Mouse (Mus musculus): ENCODE data around the gene Sort1.
"Not testable (repeated sequence)": the region's sequence is repeated elsewhere in the genome, so short reads cannot be mapped to it uniquely, and the experiment has no call there.

The Sort1 gene

DNA sequence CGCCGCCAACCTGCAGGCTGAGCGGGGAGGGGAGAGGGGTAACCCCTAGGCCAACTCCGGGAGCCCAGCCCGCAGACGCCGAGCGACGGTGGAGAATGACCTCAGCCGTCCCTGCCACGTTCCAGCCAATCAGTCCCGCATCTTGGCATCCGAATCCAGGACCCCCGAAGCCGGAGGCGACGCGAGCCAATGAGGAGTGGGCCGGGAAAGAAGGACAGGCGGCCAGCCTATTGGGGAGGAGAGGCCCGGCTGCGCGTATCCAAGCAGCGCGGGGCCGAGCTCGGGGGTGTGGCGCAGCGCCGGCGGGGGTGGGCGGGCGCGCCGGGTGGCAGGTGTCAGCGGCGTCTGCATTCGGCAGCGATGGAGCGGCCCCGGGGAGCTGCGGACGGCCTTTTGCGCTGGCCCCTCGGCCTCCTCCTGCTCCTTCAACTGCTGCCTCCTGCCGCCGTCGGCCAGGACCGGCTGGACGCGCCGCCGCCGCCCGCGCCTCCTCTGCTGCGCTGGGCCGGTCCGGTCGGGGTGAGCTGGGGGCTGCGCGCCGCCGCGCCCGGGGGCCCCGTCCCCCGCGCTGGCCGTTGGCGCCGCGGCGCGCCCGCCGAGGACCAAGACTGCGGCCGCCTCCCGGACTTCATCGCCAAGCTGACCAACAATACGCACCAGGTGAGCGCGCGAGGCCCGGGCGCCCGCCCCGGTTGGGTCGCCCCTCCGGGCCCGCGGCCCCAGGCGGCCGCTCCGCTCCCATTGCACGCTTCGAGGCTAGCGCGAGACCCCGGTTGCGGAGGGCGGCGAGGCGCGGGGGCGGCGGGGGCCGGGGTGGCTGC, at the start of gene Sort1:
TSS of gene Sort1 (plus strand) at position 302 of the 821 bp plus-strand sequence.
- peak; percentile 27 to 30 for DNase-seq (ENCODE audit: low spot score in 2 of 2)

DNA sequence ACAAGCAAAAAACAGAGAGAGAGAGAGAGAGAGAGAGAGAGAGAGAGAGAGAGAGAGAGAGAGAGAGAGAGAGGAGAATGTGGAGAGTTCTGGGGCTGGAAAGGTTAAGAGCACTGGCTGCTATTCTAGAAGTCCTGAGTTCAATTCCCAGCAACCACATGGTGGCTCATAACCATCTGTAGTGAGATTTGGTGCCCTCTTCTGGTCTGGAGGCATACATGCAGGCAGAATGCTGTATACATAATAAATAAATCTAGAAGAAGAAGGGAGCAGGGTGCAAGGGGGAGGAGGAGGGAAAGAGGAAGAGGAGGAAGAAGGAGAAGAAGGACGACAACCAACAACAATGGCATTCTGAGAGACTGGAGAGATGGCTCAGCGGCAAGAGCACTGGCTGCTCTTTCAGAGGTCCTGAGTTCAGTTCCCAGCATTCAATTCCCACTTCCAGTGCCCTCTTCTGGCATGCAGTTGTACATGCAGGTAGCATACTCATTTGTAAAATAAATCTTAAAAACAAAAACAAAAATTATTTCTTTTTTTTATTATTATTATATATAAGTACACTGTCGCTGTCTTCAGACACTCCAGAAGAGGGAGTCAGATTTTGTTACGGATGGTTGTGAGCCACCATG, 46.3 kb upstream of the Sort1 start:
- not testable (repeated sequence) for DNase-seq (ENCODE audit: low spot score in 2 of 2)

DNA sequence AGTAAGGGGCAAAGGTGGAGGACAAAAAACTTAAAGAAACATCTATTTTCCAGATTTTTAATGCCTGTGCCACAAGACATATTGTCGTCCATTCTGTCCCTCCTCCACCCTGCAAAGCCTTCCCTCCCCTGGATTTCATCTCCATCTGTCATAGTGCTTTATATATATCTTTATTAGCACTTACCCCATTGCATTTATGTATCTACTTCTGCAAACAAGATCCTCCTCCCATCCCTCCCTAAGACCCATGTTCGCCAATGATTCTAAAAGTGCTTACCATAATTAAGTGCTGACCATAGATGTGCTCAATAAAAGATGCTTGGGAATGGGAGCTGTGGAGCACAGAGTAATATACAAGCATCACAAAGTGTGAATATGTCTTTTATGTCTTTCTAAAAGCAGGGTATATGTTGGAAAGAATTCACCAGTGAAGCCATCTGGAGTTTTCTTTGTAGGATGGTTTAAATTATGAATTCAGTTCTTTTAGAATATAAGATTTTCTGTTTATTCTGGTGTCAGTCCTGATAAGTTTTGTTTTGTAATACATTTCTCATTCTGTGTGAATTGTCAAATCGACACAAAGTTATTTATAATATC, 42.5 kb upstream of the Sort1 start:
- no peak for DNase-seq (ENCODE audit: low spot score in 2 of 2)

DNA sequence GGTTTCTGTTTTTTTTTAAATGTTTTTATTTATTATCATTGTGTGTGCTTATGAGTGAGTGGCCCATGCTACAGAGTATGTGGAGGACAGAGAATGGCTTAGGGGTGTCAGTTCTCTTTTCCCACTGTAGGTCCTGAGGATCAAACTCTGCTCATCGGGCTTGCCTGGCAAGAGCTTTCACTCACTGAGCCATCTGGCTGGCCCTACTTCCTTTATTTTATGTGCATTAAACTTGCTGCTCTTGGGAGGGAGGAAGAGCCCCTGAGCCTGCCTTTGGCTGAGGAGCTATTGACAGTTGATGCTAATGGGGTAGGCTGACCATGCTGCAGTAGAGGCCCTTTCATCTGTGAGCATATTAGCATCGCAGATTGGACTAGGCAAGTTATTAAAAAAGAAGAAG, 37.0 kb upstream of the Sort1 start:
- DNase-seq (ENCODE audit: low spot score in 2 of 2): no peak

DNA sequence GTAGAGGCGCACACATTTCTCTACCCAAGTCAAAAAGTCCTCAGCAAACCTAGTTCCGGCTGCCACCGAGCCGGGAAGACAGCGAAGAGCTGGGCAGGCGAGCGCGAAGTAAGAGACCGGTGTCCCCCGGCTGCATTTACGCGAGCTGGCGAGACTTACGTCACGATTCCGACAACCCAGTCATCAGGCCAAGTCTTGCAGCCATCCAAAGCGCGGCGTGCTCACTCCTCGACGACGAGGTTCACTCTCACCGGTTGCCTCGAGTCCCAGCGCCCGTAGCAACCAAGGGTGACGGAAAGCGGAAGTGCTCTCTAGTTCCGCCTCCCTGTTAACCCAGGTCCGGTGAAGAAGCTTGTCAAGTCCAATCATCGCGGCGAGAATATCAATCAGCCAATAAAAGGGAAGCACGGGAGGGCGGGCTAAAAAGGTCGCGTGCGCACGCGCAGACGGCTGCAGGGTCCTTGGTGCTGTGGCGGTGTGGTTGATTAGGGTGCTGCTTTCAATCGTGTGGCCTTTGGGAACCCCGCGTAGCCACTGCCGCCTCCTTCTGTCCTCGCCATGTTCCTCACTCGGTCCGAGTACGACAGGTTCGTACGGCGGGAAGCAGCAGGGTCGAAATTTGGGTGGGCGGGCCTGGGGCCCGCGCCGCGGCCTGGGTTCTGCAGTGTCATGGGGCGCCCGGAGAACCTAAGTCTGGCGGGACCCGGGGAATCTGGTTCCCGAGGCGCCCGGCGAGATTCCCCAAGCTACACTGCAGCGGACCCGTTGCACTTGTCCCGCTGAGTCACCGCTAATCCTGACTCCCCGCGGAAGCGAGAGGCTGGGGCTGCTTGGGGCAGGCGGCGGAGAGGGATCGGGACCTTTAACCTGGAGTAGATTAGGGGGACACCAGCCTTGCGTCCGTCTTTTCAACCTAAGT, 26.9 kb upstream of the Sort1 start, which contains the start of gene Psma5:
TSS of gene Psma5 (plus strand) at position 208 of the 919 bp plus-strand sequence.
- DNase-seq (ENCODE audit: low spot score in 2 of 2): peak; percentile 87 to 92

DNA sequence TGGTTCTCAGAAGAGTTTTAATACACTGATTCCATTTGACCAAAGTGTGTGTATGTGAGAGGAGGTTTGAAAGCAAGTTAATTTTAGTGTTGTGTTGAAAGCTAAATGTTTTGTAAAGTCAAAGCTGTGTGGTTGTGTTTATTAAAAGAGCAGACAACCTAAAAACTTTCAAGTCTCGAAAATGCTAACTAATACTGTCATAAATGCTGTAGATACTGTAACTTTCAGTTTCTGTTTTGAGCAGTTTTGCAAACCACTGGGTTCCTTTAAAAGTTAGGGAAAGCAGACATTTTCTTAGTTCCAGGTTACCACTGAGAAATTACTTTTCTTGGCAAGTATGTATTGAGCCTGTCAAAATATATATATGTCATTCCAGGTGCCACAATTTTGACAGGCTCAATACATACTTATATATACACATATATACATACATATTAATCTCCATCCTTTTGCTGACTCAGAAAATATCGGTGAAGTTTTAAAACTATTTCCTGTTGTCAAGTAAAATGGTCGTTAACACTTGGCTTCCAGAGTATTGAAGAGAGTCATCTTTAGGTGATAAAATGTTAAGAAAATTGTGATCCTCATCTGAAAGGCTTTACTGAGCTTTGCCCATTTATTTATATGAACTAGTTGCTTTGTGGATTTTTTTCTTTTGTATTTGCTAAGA, 25.9 kb upstream of the Sort1 start:
- DNase-seq (ENCODE audit: low spot score in 2 of 2): no peak

DNA sequence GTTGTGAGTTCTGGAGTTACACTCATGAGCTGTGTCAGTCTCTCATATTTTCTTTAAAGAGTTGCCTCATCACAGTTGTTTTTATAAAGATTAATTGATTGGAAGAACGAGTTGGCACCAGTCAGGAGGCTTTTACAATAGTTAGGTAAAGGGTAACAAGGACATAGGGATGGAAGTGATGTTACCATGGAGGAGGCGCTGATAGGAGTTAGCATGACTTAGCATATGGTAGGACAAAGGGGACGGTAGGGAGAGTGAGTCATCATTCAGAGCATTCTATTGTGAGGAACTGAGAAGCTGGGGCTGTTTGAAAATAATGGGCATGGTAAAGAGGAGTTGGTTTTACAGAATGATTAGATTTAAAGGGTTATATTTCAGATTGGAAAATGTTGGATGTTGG, 24.6 kb upstream of the Sort1 start:
- no peak for DNase-seq (ENCODE audit: low spot score in 2 of 2)

DNA sequence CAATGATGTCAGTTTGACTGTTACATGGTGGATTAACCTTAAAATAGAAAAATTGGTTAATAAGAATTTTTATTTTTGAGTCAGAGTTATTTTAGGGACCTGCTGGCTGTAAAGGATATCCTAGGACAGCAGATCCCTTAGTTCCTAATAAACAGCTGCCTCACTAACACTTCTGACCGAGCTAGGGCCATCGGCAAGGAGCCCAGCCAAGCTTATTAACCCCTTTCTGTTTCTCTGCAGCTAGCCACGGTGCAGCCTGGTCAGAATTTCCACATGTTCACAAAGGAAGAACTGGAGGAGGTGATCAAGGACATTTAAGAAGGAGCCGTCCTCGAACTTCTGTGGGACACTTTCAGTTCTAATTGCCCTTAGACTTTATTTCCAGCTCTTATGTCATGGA, 4.4 kb upstream of the Sort1 start:
- not testable (repeated sequence) for DNase-seq (ENCODE audit: low spot score in 2 of 2)

DNA sequence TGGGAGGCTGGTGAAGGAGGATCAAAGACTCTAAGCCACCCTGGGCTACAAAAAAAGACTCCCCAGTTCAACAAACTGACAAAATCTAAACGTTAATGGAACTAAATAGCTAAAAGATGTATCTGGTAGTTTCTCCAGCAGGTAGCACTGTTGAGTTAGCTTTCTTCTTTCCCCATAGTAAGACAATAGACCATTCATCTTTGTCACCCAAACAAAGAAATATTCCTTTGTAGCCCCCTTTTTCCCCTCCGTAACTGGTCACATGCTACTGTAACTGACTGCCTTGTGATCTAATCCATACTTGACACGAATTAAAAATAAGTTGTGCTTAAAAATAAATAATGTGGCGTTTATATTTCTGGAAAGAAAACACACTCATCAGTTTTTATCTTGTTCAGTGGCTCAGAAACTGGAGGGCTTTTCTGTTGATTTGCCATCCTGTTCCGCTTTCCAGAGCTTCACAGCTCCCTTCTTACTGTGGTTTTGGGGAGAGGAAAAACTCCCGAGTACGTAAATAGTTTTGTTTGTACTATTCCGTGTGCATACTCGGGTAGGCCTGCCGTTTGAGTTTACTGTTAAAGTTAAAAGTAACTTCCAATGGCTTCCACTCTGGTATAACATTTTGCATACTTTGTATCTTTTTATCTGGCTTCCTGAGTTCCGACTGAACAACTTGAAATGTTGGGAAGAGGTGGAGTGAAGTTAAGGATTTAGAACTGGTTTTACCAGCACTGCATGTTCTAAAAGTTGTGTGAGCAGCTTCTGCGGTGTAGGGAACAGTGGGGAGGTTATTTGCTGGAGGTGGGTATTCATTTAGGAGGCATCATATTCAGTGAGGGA, 1.3 kb upstream of the Sort1 start:
- no peak for DNase-seq (ENCODE audit: low spot score in 2 of 2)

DNA sequence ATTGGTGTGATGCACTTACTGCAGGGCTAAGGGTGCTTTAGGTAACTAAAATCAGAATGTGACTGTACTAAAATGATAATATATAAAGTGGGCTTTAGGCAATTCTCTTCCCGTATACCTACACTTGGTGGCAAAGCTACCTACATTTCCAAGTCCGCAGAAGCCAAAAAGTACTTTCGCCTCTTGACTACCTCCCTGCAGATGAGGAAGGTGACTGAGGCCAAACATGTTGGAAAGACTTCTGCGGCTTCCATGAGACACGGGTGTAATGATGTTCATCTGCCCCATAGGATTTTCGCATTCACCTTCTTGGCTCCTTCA, 681 bp upstream of the Sort1 start:
- no peak for DNase-seq (ENCODE audit: low spot score in 2 of 2)

DNA sequence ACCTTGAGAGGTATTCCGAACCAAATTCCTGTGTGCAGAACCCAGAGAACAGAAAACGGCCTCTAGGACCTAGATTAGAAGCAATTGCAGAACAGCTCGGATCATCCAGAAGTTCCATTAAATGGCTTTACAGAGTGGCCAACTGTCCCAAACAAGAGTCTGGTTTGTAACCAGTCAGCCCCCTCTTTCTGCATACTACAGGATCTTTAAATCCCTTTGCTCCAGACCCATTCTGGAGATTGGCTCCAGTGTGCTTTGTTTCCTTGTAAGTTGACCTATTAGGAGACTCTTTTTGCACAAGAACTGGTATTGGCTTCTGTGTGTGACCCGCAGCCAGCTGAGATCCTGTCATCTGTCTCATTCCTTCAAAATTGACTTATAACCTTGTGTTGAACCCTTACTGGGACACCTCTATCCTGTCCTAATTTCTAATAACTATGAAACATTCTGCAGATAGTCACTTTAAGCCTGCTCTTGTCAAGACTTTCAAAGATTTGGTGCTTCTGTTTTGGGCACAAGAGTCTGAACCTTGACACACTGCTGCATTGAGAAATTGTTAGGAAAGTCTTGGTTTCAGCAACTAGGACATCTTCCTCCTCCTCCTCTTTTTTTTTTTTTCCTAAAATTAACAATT, 1.3 kb downstream of the Sort1 start:
- no peak for DNase-seq (ENCODE audit: low spot score in 2 of 2)

DNA sequence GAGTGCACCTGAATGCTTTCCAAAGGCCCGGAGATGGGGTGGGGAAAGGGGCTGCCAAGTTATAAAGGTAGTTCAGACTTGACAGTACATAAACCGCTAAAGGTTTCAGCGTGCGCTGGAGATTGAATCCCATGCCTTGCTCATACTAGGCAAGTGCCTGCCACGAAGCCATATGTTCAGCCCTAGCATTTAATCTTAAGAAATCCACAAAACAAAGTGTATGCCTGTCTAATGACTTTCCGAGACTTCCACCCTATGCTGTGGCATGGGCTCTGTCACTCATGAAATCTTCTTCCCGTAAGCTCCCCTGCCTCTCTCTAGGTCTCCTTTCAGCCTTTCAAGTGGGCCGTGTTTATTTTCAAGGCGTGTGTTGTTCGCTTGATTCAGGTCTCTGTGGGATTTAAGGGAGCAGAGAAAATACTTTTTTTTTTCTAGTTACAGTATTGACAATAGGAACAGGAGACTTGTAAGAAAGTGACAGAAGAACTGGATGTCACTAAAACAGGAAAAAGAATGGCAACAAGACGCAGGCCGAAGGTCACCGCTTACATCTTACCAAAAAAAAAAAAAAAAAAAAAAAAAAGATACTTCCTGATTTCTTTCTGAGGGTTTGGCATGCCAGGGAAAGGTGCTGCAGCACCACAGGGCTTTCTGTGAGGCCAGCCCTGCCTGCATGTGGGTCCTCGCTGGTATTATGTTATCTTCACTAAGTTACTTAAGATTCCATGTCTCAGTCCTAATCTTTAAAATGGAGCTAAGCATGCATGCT, 3.0 kb downstream of the Sort1 start:
- DNase-seq (ENCODE audit: low spot score in 2 of 2): no peak

DNA sequence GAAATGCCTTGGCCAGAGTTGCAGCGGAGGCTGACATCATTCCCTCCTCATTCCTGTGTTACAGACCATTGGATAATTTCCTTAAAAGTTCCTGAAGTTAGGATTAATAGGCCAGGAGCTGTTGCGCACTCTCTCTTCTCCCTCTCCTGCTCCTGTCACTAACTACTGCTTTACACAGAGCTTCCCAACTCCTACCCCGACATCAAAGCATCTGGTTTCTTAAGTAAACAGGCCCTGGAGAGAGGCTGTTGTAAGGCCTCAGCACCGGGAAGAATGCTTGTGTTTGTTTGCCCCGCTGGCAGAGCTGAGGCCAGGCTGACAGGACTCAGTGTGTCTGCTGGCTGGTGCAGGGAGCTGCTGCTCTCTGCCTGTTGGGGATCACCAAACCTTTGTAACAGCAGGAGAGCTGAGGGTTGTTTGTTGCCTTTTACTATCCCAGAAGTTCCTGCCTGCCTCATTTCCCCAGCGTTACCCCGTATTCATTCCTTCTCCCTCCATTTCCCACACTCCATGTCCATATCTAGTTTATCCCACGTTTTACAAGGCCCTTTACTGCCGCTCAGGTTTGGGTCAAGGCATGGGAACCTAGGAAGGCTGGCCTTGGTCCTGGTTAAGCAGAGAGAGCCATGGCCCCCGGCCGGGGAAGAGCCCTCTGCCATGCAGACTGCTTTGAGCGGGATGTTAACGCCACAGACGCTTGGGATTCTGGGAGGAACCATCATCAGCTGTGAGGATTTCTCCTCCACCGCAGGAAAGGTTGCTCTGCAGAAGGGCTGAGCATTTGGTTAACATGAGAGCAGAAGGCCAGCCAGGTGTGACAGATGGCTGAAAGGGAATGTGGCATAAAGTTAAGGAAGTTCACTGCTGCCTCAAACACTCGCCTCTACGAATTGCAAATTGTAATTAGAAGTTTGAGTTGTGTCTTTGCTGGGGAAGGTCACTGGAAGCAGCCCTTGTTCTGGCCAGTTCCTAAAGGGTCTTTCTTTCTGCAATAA, 4.2 kb downstream of the Sort1 start:
- no peak for DNase-seq (ENCODE audit: low spot score in 2 of 2)

DNA sequence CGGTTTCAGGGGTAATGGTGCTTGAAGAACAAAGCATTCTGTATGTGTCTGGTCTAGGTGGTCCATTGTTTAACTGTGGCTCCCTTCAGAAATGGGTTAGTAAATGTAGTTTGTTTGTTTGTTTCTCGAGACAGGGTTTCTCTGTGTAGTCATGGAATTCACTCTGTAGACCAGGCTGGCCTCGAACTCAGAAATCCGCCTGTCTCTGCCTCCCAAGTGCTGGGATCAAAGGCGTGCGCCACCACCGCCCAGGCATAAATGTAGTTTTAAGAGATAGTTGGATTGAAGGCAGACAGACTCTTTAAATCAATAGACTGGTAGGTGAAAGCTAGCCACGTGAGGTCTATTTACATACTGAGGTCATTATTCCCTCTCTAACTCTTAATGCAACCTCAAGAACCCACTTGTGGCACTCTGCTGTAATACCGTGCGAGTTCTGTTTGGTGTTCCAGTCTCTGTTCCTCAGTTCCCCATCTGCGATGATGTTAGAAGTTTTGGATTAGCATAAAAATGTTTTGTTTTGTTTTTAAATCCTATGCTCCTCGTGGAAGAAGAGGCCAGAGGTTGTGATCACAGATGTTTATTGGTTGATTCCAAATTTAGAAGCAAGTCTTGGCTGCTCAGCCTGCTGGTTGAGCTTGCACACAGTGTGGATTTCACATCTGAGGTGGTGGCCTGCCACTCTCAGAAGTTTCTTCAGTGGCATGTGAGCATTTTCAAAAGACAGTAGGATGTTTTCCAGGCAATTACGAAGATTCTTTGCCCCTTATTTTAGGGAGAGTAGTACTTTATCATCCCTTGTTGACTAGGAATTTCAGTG, 5.6 kb downstream of the Sort1 start:
- no peak for DNase-seq (ENCODE audit: low spot score in 2 of 2)

DNA sequence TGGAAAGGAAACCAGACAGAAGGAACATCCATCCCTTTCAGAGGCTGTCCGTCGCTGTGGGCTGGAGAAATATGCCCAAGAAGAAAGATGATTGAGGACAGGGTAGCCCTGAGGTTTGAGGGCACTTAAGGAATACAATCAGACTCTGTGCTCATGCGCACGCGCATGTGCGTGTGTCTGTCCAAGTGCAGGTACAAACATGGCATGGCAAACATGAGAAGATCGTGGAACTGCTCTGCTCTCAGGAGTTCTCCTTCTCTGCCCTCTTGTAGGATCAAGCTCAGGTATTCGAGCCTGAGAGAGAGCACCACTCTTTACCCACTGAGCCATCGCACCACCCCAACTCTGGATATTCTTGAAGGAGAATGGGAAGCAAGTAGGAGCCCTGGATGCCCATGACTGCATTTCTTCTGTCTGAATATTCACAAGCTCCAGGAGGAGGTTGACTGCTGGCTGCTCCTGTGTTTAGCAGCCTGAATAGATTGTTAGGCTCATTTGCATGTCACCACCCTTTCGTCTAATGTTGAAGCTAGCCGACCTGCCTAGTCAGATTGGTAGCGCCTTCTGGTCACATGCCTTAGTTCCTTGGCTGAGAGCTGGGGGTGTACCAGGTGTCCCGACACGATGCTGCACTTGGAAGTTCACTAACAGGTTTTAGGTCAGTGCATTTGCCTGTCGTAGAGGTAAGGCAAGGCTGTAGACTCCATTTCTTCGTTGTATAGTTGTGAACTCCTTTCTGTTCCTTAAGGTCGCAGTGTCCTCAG, 7.3 kb downstream of the Sort1 start:
- DNase-seq (ENCODE audit: low spot score in 2 of 2): no peak

DNA sequence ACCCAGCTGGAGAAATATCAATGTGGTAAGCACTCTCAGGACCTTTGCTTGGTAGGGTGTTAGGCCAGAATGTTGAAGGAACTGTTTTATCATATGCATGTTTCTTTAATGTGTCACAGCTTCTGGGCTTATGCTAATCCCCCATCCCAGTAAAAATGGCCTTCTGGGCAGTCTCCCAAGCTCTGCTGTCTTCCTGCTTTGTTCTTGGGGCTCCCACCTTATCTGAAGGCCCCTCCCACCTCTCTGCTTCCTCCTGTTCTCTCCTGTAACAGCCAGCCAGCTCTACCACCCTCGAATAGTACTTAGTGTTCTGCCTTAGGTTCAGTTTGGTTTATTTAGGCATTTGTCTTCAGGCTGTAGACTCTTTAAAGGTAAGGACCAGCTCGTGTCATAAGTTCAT, 10.5 kb downstream of the Sort1 start:
- DNase-seq (ENCODE audit: low spot score in 2 of 2): no peak

Data from spleen, postnatal 14 days (tissue).